In genomic region chr13:57016465-57017272, GRCm38 (mm10) we compare ENCODE assay signal across 18 mouse cellular contexts.
DNase-seq lines count a peak whose midpoint lies in the region; ATAC-seq lines count a peak whose summit lies in the region.
"Had no signal": no experiment of that assay in that cellular context is flagged by ENCODE, and none has a peak within 500 bp of the region (broad histone marks: within the 10 kb centered on the region; RNA-seq: fewer than 3 reads in every experiment).

No protein-coding gene starts in this region.

- DNase-seq in frontal cortex, postnatal 10 days (ENCODE audit: low spot score in 2 of 2), result no peak
- peak; percentile 11 for DNase-seq in right cerebral cortex, adult 18-20 months
- DNase-seq in right cerebral cortex, postnatal 36 days (ENCODE audit: low spot score in 2 of 2), result no peak
- DNase-seq in limb, embryonic 10.5 days (ENCODE audit: low spot score), result no peak
- DNase-seq in testis, postnatal 10 days (ENCODE audit: low spot score), result peak; percentile 44
- DNase-seq in adrenal gland, adult 2 months, result no peak
- DNase-seq in thymus, postnatal 25 days, result no peak
- DNase-seq: B cell, adult 2 months; cerebellum, adult 18-20 months; heart, adult 2 months; heart, postnatal 10 days; kidney, postnatal 10 days; liver, postnatal 0 days; lung, postnatal 4 days had no signal

- ATAC-seq in frontal cortex, adult (ENCODE audit: low TSS enrichment), result peak; percentile 44; the same call in 1 of the 2 replicates
- ATAC-seq: intestine, embryonic 16.5 days; liver, postnatal 0 days had no signal

- no peaks in the 10 kb centered on the region for H3K36me3 ChIP-seq in limb, embryonic 10.5 days
- H3K36me3 ChIP-seq: limb, embryonic 13.5 days had no signal

- H3K4me3 ChIP-seq in limb, embryonic 10.5 days, result no peak overlapping the region
- H3K4me3 ChIP-seq: gastrocnemius, adult 2 months; heart, adult 2 months; limb, embryonic 13.5 days had no signal

- H3K9me3 ChIP-seq in limb, embryonic 10.5 days (replicated peaks), result no peaks in the 10 kb centered on the region
- H3K9me3 ChIP-seq: limb, embryonic 13.5 days had no signal

- WGBS in limb, embryonic 10.5 days, result 78% methylated on average over 13 of the region's 13 CpGs

- peak overlapping the region; percentile 66; the same call in 1 of the 2 replicates for H3K27ac ChIP-seq in limb, embryonic 10.5 days
- H3K27ac ChIP-seq: gastrocnemius, adult 2 months; heart, adult 2 months; limb, embryonic 13.5 days had no signal

- no peaks in the 10 kb centered on the region for H3K27me3 ChIP-seq in limb, embryonic 10.5 days (ENCODE audit: low read depth, poor library complexity, severe bottlenecking)
- H3K27me3 ChIP-seq: limb, embryonic 13.5 days had no signal

- H3K4me1 ChIP-seq in limb, embryonic 10.5 days, result peaks cover 20% of the 10 kb centered on the region

Comparison
In these comparisons a context has a peak if more than half of its experiments do, and no peak if none do; other contexts are left out.
1. DNase-seq: peak in right cerebral cortex, adult 18-20 months (single experiment) and testis, postnatal 10 days (single experiment); none in frontal cortex, postnatal 10 days (0 of 2), right cerebral cortex, postnatal 36 days (0 of 2), limb, embryonic 10.5 days (single experiment), adrenal gland, adult 2 months (single experiment) and thymus, postnatal 25 days (single experiment).